Mouse (Mus musculus) CD4-positive naive resting alpha-beta T cell, adult 76 days (primary cell): ENCODE measurements around the gene Dgkq. TPM values are rescaled to one million over a fixed set of nuclear protein-coding genes. Genes with fewer than 3 reads are reported as not detected.

Experiments
- total RNA-seq: library from RNA; stranded (reverse); gene quantifications from one replicate; pipeline ENCODE4 v1.2.4, GENCODE M21; 2023

The Dgkq gene
- total RNA-seq, result 43.3 TPM

DNA sequence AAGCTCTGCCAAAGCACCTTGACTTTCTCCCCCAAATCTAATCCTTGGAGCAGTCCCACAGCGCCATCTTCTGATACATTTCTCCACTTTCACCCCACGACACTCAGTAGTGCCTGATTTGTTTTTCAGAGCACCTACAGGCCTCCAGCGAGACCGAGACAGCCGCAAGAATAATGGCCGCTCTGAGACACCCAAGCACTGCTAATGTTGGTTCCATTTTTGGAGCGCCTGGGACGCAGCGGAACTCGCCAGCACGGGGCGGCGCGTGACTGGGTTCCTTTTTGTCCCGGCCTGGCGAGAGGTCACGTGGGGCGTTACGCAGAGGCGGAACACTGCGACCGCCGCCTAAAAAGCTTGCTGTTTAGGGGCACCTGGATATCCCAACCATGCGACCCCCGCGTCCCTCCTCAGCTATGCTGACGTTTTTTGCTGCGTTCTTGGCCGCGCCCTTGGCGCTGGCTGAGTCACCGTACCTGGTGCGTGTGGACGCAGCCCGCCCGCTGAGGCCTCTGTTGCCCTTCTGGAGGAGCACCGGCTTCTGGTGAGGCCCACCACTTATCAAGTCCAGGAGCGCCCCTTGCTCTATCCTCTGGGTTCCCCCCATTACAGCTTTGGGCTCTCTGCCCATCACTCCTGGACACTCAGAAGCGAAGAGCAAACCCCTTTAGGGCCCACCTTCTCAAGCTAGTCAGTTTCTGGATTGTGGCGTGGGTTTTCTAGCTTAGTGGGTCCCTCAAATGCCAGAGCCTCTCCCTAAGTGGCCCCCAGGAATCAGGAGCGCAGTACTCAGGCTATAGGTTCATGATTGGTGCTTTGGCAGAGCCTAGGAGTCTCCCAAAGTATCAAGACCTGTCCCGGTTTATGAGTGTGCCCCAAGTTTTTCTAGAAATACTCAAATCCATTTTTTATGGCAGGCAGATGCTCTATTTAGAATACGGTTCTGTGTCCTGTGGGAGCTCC is at the start of gene Dgkq:
Gene Dgkq (minus strand): TSS at position 696 of the 960 bp plus-strand sequence.

DNA sequence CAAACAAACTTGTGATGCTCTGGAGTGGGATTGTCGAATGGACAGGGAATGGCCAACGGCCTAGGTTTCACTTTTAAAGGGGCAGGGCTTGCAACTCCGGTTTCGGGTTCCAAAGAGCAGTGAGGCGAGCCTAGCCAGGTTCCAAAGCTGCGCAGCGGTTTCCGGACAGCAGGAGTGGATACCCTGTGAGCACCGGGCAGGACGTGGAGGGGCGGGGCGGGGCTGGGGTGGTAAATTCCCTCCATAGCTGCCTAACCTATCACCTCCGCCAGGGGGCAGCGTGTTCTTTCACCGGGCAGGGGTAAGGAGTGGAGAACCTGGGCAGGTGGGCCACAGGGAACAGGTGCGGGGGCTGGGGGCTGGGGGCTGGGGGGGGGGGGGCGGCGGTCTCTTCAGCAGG is 22.8 kb upstream of the Dgkq start, which contains the start of gene Fgfrl1:
Gene Fgfrl1 (plus strand): TSS at position 112 of the 400 bp plus-strand sequence.

DNA sequence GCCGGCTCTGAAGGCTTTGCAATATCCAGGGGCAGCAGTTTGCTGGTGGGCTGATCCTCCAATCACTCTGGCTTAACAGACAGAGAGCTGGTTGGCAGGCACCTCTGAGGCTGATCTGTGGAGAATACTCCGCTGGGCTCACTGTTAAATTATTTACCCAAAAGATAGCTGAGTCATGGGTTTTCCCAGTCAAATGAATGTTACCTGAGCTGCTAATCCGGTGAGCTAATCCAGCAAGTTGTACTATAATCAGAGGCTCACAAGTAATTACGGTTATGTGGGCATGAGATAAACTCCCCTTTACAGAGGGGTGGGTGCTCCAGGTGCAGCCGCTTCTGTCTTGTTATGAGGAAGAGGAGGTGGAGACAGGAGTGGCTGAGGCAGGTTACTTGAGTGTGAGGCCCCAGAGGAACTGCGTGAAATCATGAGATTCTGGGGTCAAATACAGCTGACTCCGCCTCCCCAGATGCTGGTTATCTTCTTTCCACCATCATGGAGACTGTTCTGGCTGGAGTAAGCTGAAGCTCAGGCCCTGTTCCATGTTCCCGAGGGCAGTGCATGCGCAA is 5.9 kb upstream of the Dgkq start, which contains the start of gene Slc26a1:
Gene Slc26a1 (minus strand): TSS at position 319 of the 566 bp plus-strand sequence.

DNA sequence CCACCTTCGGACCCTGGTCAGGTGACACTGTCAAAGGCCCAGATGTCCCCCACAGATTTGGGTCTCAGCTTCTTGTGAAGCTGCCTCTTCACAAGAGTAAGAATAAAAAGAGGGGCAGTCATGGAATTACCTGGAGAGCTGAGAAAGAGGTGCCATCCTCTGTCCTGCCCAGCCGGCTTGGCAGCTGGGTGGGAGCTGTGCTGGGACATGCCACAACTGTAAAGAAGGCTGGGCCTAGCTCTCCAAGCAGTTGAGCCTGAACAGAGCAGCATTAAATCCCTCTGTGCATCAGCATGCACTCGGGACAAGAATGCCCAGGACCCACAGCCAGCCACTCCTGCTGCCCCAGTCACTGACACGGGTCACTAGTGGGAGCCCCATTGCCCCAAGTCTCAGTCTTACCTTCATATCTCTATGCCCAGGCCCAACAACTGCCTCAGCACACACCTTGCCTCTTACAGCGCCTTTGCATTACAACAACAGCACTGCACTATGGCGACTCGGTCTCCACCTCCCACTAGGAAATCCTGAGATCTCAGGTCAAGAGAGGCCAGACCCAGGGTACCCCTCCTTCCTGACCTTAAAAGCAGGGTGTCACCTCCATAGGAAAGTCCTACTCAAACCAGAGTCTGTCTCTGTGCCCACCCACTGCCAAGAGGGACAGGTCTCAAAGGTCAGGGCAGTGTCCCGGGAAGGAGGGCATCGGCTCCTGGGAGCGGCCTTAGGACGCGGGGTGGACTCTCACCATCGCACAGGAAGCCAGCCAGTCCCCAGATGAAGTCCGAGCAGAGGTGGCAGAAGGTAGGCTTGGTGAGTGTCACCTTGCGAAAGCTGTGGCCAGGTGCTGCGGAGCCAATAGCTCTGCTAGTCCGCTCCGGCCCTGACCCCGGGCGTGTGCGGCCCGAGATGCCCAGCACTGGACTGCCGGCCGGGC is 9.5 kb downstream of the Dgkq start, which contains the start of gene Idua:
Gene Idua (plus strand): TSS at position 634 of the 934 bp plus-strand sequence.

GRCm38 (mm10) chr5:108629634-108630483 is 39.6 kb downstream of the Dgkq start, which contains the start of the genes Gak and Tmem175:
Gak (minus strand) TSS chr5:108629755.
Tmem175 (plus strand) TSS chr5:108629770.

Other genes with a start within 250 kb of the Dgkq start
- 64.8 TPM for gene Atp5k, start 235.2 kb downstream of the Dgkq start, total RNA-seq
- not detected for gene Mfsd7a, start 220.8 kb downstream of the Dgkq start, total RNA-seq
- 22.3 TPM for gene Pcgf3, start 208.4 kb downstream of the Dgkq start, total RNA-seq
- not detected for gene Cplx1, start 119.6 kb downstream of the Dgkq start, total RNA-seq
- 173 TPM for gene Gak, start 39.9 kb downstream of the Dgkq start, total RNA-seq
- gene Tmem175, start 39.9 kb downstream of the Dgkq start, total RNA-seq, result 17.3 TPM
- gene Idua, start 9.3 kb downstream of the Dgkq start, total RNA-seq, result 24.4 TPM
- not detected for gene Slc26a1, start 5.9 kb upstream of the Dgkq start, total RNA-seq
- 6.6 TPM for gene Fgfrl1, start 22.7 kb upstream of the Dgkq start, total RNA-seq
- not detected for gene Rnf212, start 105.3 kb upstream of the Dgkq start, total RNA-seq
- gene Tmed11, start 125.7 kb upstream of the Dgkq start, total RNA-seq, result not detected
- gene Vmn2r8, start 139.2 kb upstream of the Dgkq start, total RNA-seq, result not detected
- not detected for gene Vmn2r9, start 182.9 kb upstream of the Dgkq start, total RNA-seq